Mouse (Mus musculus) erythroblast, embryonic 14.5 days (primary cell): ENCODE measurements at regions not wholly inside any gene's neighbourhood (a gene's known extent, or its start where the extent isn't known, plus 50 kb on each side); places are given as distances from the start of the nearest gene placed in this dataset.

Experiments
- GATA1 ChIP-seq: IDR thresholded peaks from 2 replicates; pipeline ENCODE4 v1.6.1; 2012; ENCODE audit warnings: low read length, inconsistent platforms, mixed read lengths
- TAL1 ChIP-seq: IDR thresholded peaks from 3 replicates; pipeline ENCODE4 v1.6.1; 2012; ENCODE audit warnings: low read length, inconsistent platforms, mixed read lengths

DNA sequence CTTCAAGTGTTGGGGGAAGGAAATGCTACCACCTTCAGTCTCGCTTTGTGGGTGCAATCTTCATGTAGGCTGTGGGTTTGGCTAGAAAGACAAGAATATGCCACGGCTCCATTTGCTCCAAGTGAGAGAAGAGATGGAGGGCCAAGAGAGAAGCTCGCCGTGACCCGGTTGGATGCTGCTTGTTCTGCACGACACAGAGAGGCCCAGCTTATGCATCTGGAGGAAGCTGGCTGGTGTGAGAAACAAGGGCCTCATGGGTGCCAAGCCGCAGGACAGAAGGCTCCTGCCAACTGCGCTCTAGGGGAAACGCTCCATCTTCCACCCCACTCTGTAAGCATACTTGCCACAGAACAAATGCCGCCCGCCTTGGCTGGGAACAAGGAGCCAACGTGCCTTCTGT, 351.0 kb upstream of the Myt1l start:
- TF ChIP-seq GATA1 (no peak), TAL1 (no peak)
